Mouse (Mus musculus) neutrophil, adult 5-6 weeks (primary cell): Measurements from ENCODE around the gene 1810010D01Rik. TPM values are rescaled to one million over a fixed set of nuclear protein-coding genes. Genes with fewer than 3 reads are reported as not detected.
A peak's percentile ranks its signal among the peaks of the same experiment; 100 is the strongest.

Source experiments
- ATAC-seq: fragments of 151-379, 151-347 bp; 2 replicates; pipeline ENCODE4 v1.8.0; 2017; ENCODE audit warnings: mild to moderate bottlenecking, moderate TSS enrichment; ENCODE audit not compliant: insufficient number of reproducible peaks, poor library complexity, low FRiP score, severe bottlenecking; ENCODE audit errors: extremely low read depth
- total RNA-seq: library from RNA; stranded (forward); fragments of 200-1000 nt; gene quantifications from 2 replicates; pipeline ENCODE4 v1.2.3, GENCODE M21; 2017

Gene 1810010D01Rik
- total RNA-seq = 0.74 and 0.93 TPM in 2 replicates

DNA sequence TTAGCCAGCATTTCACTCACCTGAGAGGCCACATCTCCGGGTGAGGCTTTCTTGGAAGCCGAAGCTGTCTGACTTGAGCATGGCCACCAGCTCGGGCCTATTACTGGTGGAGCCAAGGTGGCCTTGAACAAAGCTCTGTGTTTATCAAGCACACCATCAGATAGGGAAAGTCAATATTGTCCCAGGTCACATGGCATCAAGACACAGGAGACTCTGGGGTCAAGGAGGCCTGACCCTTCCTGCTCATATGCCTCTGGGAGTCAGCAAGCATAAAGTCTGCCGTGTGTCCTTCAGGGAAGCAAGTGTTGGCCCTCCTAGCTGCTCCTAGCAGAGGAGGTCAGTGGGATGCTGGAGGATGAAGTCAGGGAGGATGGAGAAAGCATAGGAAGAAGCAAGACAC lies at the start of gene 1810010D01Rik:
Gene 1810010D01Rik (minus strand): TSS at position 114 of the 400 bp plus-strand sequence.
- ATAC-seq = no peak

- no peak for ATAC-seq
Measured at GRCm38 (mm10) chr7:145256092-145256491, 48.2 kb upstream of the 1810010D01Rik start.

- ATAC-seq = no peak
Measured at GRCm38 (mm10) chr7:145253986-145254630, 46.2 kb upstream of the 1810010D01Rik start.

GRCm38 (mm10) chr7:145252715-145253476 lies 45.0 kb upstream of the 1810010D01Rik start:
- peak; percentile 62 for ATAC-seq

- no peak for ATAC-seq
Measured at GRCm38 (mm10) chr7:145250225-145250624, 42.3 kb upstream of the 1810010D01Rik start.

- no peak for ATAC-seq
Measured at GRCm38 (mm10) chr7:145248911-145249310, 41.0 kb upstream of the 1810010D01Rik start.

- peak; percentile 64 for ATAC-seq
Measured at GRCm38 (mm10) chr7:145242851-145243712, 35.2 kb upstream of the 1810010D01Rik start.

DNA sequence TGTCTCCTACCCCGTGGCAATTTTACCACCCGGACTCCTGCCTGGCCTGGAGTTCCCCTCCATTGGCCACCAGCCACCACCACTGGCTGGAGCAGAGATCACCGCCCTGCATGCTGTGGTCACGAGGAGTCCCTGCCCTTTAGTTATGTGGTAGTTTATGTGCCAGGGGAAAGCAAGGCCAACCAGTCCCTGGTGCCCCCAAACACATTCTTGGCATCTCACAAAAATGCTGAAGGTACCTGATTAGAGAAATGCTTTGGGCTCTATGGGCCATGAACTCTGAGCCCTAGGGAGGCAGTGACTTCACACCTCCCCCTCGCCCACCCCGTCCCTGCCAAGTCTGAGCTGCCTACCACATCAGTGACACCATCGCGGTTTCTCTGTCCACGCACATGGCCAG lies 34.1 kb upstream of the 1810010D01Rik start:
- ATAC-seq = no peak

DNA sequence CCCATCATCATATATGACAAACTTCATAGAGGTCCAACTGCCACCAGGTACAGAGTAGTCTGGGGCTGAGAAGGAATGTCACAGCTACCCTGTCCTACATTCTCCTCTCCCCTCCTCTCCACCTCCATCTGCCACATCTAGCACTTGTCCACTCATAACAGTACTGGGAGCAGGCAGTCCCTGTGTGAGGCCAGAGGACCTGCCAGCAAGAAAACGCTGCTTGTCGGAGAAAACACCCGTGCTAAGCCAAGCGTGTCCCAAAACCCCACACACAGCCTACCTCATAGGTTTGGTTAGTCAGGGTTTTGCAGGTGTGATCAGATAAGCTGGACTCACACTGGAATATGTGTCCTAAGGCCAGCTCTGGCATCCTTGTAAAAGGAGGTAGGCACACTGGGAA lies 33.0 kb upstream of the 1810010D01Rik start:
- ATAC-seq = no peak

DNA sequence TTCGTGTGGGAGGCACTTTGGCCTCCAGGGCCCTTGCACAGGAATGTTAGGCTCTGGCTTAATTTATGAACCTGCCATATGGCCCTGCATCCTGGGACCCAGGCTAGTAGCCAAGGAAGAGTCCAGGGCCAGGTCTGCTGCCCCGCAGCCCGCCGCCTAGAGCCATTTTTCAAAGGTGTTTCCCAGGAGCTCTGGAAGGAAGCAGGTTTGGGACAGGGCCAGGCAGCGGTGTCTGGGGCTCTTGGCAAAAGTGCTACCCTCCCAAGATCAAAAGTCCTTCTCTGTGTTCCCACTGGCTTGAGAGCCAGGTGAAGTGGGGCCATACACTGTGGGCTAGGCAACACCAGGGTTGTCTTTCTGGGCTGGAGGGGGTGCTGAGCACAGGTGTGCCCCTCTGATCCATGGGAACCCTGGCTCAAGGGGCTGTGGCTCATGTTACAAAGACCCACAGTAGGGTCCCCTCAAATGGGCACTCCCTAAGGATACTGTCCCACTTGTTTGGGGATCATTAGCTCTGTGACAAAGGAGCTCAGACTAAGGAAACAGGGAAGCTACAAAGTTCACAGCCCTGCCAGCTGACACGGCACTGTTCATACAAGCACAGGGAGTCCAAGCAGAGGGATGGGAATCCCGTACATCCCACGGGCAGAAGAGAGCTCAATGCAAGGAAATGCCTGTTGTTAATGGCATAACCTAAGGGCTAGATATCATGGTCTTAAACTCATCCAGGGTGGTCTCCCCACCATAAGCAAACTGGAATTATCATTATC lies 32.0 kb upstream of the 1810010D01Rik start:
- no peak for ATAC-seq

GRCm38 (mm10) chr7:145239145-145239544 lies 31.2 kb upstream of the 1810010D01Rik start:
- no peak for ATAC-seq

GRCm38 (mm10) chr7:145234841-145235790 lies 27.2 kb upstream of the 1810010D01Rik start:
- ATAC-seq = no peak

- no peak for ATAC-seq
Measured at GRCm38 (mm10) chr7:145231659-145232058, 23.7 kb upstream of the 1810010D01Rik start.

DNA sequence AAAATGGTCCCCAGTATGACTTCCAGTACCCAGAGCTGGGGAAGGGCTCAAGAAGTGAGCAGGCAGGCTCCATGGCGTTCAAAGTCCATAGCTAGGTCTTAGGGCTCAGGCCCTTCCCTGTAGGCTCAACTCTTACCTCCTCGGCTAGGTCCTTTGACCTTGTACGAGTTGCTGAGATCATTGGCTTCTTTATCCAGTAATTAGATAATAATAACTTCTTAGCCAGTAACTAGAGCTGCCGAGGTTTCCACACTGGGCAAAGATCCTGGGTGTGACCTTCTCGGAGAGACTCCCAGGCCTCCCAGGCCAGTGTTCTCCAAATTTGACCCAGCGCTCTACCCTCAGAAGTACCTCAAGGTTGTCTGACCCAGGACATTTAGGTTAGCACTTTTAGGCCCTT lies 18.7 kb upstream of the 1810010D01Rik start:
- no peak for ATAC-seq

DNA sequence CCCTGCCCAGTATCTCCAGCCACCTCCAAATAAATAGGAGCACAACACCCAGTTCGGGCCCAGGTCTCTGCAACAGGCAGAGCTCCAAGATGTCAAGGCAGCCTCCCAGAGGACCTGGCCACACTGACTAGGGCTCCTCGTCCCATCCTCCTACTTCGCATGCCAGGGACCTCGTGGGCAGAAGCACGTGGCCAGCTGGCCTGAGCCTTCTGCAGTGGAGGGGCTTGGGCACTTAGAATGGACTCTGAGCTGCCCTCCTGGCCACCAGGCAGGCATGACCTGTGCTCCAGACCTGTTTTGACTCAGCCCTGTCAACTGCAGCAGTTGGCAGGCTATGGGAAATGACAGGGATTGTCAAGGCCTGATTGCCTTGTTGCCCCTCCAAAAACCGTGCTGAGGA lies 17.7 kb upstream of the 1810010D01Rik start:
- ATAC-seq = no peak

GRCm38 (mm10) chr7:145221841-145222689 lies 14.1 kb upstream of the 1810010D01Rik start:
- ATAC-seq = peak; percentile 19; the same call in 1 of the 2 replicates

- ATAC-seq = no peak
Measured at GRCm38 (mm10) chr7:145221346-145221745, 13.4 kb upstream of the 1810010D01Rik start.
